Mouse (Mus musculus) CD4-positive helper T cell, adult 2 months (primary cell): ENCODE results near the gene Tbxa2r.
A peak's percentile ranks its signal among the peaks of the same experiment; 100 is the strongest.

ENCODE experiments used
- DNase-seq: peaks from one replicate; pipeline ENCODE4 v3.0.0-alpha.2; 2012; ENCODE audit warnings: low read depth, missing footprints, low spot score

The Tbxa2r gene

DNA sequence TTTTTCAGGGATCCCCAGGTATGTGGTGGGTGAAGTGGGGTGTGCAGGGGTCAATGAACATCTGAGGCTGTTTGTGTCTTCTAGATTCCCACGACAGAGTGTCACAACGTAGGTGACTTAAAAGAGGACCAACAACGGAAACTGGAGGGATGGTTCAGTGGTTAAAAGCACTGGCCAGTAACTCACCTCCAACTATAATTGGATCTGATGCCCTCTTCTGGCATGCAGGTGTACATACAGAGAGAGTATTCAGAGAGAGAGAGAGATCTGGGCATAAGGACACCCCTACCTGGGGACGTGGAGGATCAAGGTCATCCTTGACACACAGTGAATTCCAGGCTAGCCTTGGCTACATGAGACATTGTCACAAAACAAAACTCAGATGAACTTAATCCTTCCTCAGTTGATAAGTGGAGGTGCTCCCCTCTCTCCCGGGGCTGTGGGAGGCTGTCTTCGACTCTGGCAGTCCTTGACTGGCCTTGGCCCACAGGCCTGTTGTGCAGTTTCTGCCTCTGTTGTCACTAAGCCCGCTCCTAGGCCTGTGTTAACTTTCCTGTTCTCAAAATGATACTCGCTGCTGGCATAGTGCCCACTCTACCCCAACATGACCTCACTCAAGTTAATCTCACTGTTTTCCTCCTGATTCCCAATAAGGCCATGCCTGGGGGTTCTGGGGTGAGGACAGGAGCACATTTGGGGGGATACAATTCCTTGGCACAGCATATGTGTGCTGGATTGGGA lies 16.1 kb downstream of the Tbxa2r start:
- peak; percentile 60 for DNase-seq

DNA sequence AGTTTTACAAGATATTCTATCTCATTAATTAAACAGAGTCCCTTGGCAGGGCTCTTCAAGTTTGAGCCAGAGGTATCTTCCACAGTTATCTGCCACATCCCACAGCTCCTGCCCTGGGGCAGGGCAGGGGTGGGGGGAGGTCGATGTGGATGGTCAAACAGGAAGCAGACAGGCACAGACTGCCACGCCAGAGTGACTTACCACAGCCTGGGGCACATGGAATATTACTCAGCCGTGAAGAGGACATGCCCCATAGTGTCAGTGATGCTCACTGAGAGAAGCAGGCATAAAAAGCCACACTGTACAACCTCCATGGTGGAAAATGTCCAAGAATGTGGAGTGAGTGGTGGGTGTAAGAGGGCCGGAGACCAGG lies 16.6 kb downstream of the Tbxa2r start:
- no peak for DNase-seq

DNA sequence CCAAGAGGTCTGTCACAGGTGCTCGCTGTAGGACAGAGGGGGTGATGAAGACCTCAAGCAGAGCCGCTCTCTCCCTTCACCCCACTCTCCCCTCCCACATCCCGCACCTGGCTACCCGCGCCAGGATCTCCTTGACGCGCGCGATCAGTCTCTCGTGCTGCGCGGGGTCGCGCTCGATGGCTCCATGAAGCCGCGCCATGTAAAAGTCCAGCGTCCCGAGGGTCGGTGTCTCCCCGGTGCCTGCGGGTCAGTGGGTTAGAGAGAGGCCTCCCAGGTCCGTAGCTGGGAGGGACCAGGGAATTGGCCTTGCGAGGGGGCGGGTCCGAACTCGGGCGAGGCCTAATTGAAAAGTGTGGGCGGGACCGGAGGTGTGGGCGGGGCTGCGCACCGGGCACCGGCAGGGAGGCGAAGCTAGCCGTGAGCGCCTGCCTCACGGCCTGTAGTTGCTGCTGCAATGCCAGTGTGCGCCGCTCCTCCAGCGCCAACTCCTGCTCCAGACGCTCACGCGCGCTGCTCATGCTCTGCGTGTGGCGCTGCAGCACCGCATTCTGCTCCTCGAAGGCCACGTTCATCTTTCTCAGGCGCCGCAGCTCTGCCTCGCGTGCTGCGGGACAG lies 18.0 kb downstream of the Tbxa2r start:
- peak; percentile 67 for DNase-seq

DNA sequence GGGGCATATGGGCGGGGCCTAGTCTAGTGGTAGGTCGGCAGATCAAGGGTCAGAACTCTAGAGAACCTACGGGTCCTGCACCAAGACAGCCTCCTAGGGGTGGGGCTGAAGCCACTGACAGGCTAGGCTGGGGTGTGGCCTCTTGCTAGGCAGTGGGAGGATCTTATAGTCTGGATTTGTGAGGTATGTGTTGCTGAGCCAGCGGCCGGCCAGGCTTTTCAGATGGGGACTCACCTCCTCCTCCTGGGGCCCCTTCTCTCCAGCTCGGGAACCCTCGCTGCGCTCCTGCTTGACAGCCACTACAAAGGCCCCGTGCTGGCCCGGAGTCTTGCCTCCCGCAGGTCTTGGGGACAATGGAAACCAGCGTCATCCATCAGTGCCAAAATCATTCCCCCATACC lies 20.6 kb downstream of the Tbxa2r start:
- DNase-seq: peak; percentile 60

DNA sequence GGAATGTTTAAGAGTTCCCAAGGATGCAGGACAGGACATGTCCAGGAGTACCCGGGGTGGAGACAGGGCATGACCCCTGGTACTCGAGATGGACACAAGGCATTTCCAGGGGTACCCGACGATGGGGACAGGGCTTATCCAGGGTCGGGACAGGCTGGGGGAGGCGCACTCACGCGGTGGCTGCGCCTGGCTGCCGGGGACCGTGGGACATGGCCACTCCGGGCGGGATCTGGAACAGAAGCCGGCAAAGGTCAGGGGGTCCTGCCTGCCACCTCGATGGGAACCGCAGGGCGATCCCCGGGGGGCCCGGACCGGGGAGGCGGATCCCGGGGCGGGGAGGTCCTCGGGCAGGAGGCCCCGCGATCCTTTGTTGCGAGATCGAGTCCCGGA lies 21.4 kb downstream of the Tbxa2r start:
- DNase-seq: no peak

DNA sequence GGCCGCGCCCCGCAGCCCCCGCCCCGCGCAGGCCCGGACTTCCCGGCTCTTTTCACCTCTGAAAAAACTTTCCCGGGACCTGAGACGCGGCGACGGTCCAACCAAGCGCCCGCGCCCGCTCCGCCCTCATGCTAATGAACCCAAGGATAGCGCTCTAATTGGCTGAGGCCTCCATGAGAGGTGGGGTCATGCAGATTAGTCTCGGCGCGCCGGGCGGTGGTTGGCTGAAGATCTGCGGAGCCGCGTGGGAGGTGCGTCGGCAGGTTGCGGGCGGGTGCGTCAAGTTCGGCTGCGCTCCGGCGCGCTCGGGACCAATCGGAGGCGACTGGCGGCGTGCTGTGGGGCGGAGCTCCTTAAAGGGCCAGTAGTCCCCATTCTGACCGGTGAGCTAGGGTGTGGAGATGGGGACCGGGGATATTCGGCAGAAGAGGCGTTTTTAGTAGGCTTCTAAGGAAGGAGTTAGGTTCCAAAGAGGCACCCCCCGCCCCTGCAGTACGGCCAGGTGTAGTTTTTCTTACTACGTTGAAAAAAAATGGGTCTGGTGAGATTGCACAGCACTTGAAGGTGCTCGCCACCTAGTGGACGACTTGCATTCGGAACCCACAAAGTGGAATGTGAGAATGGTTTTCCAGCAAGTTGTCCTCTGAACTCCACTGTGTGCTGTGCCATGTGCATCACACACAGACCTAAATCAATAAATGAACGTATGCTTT lies 22.0 kb downstream of the Tbxa2r start, which contains the start of gene Hmg20b:
Hmg20b (minus strand) TSS at position 130 of the 713 bp plus-strand sequence.
- DNase-seq: peak; percentile 99

DNA sequence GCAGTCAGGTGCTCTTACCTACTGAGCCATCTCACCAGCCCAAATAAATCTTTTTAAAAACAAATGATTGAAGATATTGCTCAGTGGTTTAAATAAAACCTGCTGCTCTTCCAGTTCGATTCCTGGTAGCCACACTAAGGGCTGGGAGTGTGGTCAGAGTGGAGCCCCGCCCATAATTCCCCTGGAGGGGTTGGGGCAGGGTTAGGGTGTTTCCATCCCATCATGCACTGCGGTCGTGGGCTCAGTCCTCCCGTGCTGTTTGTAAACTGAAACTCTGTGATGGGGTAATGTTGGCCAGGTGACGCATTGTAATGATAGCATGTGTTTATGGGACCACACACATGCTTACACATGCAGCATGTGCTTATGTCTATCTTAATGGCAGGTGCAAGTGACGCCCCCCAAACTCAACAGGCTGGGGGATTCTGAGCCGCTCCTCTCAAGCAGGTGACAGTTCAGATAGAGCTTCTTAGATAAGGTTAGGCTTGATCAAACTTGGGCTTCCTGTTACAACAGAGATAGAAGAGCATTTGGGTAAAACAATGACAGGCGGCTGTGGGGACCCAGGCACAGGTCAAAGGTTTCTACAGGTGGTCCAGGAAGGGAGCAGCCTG lies 23.3 kb downstream of the Tbxa2r start:
- peak; percentile 78 for DNase-seq

DNA sequence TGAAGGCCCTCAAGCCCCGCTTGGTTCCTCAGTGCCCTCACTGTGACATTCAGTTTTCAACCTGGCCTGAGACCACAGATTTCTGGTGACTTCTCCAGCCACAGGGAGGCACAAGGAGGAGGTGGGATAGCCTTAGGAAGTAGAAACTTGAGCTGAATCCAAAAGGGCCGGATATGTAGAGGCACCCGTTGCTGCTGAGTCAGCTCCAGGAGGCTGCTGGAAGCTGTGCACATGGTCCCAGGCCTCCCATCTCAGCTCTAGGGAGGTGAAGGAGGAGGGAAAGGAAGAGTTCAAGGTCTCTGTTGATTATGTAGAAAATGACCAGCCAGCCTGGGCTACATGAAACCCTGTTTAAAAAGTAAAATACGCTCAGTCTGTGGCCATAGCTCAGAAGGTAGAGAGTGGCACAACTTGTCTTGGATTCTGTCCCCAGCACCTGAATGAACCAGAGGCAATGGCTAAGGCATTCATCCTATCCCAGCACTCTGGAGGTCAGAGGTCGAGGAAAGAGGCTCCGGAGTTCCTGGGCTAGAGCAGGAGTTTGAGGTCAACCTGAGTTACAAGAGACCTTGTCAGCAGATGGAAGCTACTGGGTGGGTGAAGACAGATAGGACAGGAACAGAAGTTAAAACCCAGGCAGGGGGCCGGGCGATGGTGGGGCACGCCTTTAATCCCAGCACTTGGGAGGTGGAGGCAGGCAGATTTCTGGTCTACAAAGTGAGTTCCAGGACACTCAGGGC lies 26.4 kb downstream of the Tbxa2r start:
- DNase-seq: no peak

DNA sequence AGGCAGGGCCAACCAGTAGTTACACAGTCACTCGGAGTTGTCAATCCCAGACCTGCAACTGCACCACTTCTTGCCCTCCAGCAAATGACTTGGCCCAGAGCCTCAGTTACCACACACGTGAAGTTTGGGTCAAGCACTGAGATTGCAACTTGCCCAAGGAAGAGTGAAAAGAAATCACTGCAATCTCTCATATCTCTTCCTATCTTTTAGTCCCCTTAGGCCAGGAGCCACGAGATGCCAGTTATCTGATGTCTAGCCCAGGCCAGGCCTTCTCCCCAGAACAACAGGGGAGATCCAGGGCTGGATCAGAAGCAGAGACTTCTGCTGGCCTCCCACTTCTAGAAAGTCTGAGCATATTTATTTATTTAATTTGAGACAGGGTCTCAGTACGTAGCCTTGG lies 27.0 kb downstream of the Tbxa2r start:
- no peak for DNase-seq

DNA sequence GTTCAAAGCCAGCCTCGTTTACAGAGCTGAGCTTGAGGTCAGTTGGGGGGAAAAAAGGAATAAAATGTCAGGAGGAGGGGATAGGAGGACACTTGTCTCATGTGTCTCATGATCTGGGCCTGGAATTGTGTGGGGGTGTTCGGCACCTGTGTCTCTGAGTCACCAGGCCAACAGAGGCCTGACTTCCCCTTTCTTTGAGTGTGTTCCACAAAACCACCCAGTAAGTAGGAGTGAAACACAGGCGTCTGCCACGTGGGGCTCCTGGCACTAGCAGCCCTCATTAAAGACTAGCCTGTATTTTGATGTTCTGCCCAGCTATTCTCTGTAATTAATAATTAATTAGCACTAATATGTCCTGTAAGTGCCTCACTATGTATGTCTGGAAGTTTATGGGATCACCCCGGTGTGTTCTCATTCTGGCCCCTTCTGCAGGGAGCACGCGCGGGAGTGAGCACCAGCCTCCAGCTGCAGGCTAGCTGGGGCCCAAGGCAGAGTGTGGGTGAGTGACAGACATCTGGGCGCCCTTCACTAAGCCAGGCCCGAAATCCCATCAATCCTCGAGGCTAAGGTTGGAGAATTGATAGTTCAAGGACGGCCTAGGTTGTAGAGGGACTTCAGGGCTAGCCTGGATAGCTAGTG lies 27.9 kb downstream of the Tbxa2r start:
- no peak for DNase-seq

DNA sequence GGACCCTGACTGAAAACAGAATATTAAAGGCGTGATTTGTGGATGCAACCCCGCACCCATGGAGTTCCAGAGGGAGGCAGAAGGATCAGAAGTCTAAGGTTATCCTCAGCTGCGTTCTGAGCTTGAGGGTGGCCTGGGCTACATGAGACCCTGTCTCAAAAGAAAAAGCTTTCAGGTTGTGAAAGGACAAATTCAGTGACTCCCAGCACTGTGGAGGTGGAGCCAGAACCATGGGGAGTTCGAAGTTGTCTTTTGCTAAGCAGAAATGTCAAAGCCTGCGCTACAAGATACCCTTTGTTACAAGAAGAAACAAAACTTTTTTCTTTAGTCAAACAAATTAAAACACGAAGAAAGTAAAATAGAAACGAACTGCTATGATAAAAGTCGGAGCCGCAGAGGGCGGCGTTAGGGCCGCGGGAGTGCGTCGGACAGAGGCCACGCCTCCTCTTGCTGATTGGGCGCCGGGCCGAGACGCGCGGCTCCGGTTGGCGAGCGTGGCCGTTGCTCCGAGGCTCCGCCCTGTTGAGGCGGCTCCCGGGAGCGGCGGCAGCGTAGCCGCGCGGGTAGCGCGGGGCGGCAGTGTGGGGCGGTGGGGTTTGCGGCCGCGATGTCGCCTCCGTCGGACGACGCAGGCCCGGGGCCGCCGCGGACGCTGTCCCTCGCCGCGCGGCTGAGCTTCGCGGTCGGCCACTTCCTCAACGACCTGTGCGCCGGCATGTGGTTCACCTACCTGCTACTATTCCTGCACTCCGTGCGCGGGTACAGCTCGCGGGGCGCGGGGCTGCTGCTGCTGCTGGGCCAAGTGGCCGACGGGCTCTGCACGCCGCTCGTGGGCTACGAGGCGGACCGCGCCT lies 28.7 kb downstream of the Tbxa2r start, which contains the start of gene Mfsd12:
Mfsd12 (plus strand) TSS at position 501 of the 854 bp plus-strand sequence.
- peak; percentile 94 for DNase-seq

DNA sequence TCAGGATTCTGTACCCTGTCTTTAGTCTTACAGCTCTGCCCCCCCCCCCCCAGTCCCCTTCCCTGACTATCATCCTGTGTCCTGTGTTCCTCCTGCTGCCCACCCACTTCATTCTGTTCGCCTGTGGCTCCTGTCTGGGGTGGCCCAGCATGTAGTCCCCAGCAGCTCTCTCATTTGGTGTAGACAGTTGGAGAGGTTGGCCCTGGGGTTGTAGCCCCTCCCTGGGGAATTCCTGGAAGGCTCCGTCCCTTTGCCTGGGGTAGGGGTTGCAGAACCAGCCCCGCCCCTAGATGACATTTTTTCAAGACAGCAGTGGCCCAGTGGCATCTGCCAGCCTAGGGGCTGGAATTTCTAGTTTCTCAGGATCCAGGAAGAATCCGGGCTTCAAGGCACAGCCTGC lies 29.7 kb downstream of the Tbxa2r start:
- no peak for DNase-seq

DNA sequence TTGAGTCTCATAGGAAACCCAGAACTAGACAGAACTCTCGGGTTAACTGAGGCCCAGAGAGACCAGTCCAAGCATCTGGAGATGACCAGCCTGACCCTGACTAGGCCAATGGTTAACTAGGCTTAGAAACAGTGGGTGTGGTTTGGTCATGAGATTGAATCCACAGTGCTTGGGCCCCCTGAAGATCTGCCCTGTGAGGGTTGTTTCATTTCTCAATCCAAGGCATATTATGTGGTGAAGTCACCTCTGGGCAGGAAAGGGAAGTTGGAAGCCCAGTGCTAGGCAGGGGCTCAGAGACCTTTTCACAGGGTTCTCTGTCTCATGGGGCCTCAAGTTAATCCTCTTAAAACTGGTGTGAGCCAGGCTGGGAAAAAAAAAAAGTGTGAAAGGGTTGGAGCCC lies 30.3 kb downstream of the Tbxa2r start:
- no peak for DNase-seq

DNA sequence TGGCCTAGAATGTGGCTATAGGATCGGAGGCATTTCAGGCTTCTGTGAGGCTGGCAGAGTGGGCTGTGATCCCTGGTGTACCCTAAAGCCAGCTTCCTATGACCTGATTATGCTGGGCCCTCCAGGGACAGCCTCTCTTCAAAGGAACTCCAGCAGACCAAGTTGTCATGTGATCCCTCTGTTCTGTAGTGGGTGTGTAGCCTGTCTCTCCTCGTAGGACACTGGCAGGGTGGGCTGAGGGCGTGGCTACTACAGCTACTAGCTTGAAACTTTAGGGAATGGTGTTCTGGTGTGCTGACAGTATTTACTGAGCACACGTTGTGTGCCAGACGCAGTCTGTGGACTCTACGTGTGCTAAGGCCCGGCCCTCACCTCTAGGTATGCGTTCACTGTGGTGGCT lies 32.2 kb downstream of the Tbxa2r start:
- no peak for DNase-seq

DNA sequence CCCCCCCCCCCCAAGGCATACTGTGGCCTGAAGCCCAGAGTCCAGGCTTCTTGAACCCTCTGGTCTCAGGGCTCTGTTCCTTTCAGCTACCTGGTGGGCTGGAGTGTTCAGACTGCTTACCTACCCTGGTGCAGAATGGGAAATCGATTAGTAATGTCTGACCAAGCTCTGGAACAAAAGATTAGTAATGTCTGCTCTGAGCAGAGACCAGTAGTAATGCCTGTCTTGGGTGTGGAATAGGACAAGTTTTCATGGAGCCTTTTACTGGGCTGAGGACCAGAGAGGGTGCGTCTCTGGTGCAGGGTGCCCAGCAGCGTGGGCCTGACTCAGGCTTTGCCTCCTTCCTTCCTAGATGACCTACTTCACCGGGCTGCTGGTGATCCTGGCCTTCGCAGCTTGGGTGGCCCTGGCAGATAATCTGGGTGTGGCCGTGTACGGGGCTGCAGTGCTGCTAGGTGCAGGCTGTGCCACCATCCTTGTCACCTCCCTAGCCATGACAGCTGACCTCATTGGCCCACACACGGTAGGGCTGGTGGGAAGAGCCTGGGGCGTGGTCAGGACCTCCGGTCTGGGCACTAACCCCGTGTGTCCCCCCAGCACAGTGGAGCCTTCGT lies 33.9 kb downstream of the Tbxa2r start:
- no peak for DNase-seq

DNA sequence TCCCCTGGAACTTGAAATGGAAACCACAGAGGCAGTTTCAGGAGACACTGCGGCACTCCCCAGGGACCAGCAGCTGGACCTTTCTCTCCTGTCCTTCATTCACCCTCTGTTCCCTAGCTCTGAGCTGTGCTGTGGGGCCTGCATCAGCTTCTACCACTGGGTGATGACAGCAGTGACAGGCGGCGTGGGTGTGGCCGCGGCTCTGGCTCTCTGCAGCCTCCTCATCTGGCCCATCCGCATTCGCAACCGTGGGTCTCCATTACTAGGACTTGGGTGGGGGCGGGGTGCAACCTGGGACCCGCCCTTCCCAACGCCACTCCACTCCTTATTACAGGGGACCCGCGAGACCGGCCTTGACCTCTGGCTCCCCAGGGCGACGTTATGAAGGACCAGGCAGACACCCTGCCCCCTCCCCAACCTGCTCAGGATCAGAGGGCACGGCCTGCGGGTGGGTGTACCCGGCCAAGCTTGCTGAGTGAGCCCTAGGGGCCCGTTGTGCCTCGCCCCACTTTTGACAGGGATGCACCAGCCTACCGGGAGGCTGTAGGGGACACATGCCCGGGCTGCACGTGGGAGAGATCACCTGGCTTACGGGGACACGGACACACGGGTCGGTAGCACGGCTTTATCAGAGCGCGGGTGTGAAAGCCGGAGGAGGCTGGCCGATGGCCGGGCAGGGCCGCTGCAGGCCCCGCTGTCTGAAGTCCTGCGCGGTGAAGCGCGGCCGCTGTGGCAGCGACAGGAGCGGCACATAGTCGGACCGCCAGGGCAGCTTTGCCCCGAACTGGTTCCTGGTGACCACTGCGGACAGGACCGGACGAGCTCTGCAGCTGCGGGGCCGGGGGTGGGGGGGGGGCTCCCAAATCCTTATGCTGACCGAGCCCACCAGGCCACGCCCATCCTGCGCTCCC lies 35.2 kb downstream of the Tbxa2r start:
- DNase-seq: no peak

DNA sequence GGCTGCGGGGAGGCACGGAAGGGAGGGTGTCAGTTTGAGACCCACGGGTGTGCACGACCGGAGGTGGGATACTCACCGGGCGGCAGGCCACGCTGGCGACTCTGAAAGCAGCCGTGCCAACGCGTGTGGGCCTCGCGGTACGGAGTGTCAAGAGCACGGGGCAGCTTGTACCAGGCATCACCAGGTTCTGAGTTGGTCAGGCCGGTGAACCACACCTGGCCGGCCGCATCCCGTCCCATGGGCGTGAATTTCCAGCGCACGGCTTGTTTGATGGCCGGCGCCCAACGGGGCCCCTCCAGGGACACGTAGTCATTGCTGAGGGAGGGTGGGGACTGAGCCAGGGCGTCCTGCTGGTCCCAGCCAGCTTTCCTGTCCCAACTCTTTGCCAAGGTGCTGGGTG lies 36.1 kb downstream of the Tbxa2r start:
- DNase-seq: no peak

DNA sequence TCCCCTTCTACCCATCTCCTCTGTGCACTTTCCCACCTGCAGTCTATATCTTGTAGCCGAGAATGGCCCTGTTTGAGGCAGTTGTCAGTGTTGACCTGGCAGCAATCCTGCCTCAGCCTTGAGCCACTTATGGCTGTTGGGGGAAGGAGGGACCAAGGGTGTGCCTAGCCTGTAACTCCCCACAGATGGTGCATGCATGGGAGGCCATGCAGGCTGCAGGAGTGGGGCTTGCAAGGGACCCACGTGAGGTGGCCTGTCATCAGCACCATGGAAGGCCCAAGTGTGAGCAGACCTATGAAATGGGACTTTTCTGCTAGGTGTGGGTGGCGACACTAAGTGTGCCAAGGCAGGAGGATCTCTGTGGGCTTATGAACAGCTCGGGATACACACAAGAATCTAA lies 36.5 kb downstream of the Tbxa2r start:
- no peak for DNase-seq
